Mouse (Mus musculus) ES-Bruce4 (cell line): ENCODE data around the gene Gm525.

Source experiments
- CTCF ChIP-seq: IDR thresholded peaks from one replicate; pipeline ENCODE4 v1.8.1; 2011; ENCODE audit warnings: low read depth, low read length
- EP300 ChIP-seq: IDR thresholded peaks from 2 replicates; pipeline ENCODE4 v1.6.1; 2011; ENCODE audit warnings: low read depth, low read length; ENCODE audit not compliant: insufficient read depth

GRCm38 (mm10) chr11:89098930-89099329, 25.3 kb downstream of the Gm525 start:
- TF ChIP-seq EP300 (no peak), CTCF (no peak)
